Mouse (Mus musculus): ENCODE measurements at regions not wholly inside any gene's neighbourhood (a gene's known extent, or its start where the extent isn't known, plus 50 kb on each side); places are given as distances from the start of the nearest gene placed in this dataset.

- no peak for DNase-seq (ENCODE audit: low spot score in 2 of 2)
Measured at GRCm38 (mm10) chr2:51566554-51567246, 60.6 kb upstream of the Tas2r134 start.

- no peak for DNase-seq (ENCODE audit: low spot score in 2 of 2)
Measured at GRCm38 (mm10) chr2:51563881-51564280, 63.4 kb upstream of the Tas2r134 start.

GRCm38 (mm10) chr2:51563240-51563639 lies 64.1 kb upstream of the Tas2r134 start:
- no peak for DNase-seq (ENCODE audit: low spot score in 2 of 2)

GRCm38 (mm10) chr2:51550863-51551262 lies 76.4 kb upstream of the Tas2r134 start:
- no peak for DNase-seq (ENCODE audit: low spot score in 2 of 2)

GRCm38 (mm10) chr2:51549125-51549524 lies 78.2 kb upstream of the Tas2r134 start:
- no peak for DNase-seq (ENCODE audit: low spot score in 2 of 2)

GRCm38 (mm10) chr2:51546181-51546580 lies 81.1 kb upstream of the Tas2r134 start:
- DNase-seq (ENCODE audit: low spot score in 2 of 2) = no peak

- no peak for DNase-seq (ENCODE audit: low spot score in 2 of 2)
Measured at GRCm38 (mm10) chr2:51543949-51544348, 83.4 kb upstream of the Tas2r134 start.

GRCm38 (mm10) chr2:51542272-51542671 lies 85.0 kb upstream of the Tas2r134 start:
- DNase-seq (ENCODE audit: low spot score in 2 of 2) = peak in 1 of 2 experiments; percentile 4

GRCm38 (mm10) chr2:51532709-51533414 lies 94.4 kb upstream of the Tas2r134 start:
- DNase-seq (ENCODE audit: low spot score in 2 of 2) = no peak

GRCm38 (mm10) chr2:51531106-51531839 lies 96.0 kb upstream of the Tas2r134 start:
- no peak for DNase-seq (ENCODE audit: low spot score in 2 of 2)

GRCm38 (mm10) chr2:51522766-51523165 lies 104.5 kb upstream of the Tas2r134 start:
- DNase-seq (ENCODE audit: low spot score in 2 of 2) = no peak

- DNase-seq (ENCODE audit: low spot score in 2 of 2) = no peak
Measured at GRCm38 (mm10) chr2:51509220-51510011, 117.9 kb upstream of the Tas2r134 start.

GRCm38 (mm10) chr2:51497896-51498295 lies 129.4 kb upstream of the Tas2r134 start:
- DNase-seq (ENCODE audit: low spot score in 2 of 2) = no peak

- DNase-seq (ENCODE audit: low spot score in 2 of 2) = no peak
Measured at GRCm38 (mm10) chr2:51473753-51474152, 153.6 kb upstream of the Tas2r134 start.

- DNase-seq (ENCODE audit: low spot score in 2 of 2) = no peak
Measured at GRCm38 (mm10) chr2:51467027-51467694, 160.2 kb upstream of the Tas2r134 start.

GRCm38 (mm10) chr2:51466003-51466402 lies 161.3 kb upstream of the Tas2r134 start:
- no peak for DNase-seq (ENCODE audit: low spot score in 2 of 2)

- DNase-seq (ENCODE audit: low spot score in 2 of 2) = no peak
Measured at GRCm38 (mm10) chr2:51465576-51465975, 161.7 kb upstream of the Tas2r134 start.

- DNase-seq (ENCODE audit: low spot score in 2 of 2) = no peak
Measured at GRCm38 (mm10) chr2:51464356-51464755, 163.0 kb upstream of the Tas2r134 start.

GRCm38 (mm10) chr2:51460896-51461295 lies 166.4 kb upstream of the Tas2r134 start:
- DNase-seq (ENCODE audit: low spot score in 2 of 2) = no peak

- no peak for DNase-seq (ENCODE audit: low spot score in 2 of 2)
Measured at GRCm38 (mm10) chr2:51459486-51459885, 167.8 kb upstream of the Tas2r134 start.

GRCm38 (mm10) chr2:51457717-51458116 lies 169.6 kb upstream of the Tas2r134 start:
- DNase-seq (ENCODE audit: low spot score in 2 of 2) = peak in 1 of 2 experiments; percentile 1

Data from left cerebral cortex, adult 18-20 months (tissue).